Mouse (Mus musculus): Measurements from ENCODE around the gene Gm10803. TPM values are rescaled to one million over a fixed set of nuclear protein-coding genes. Genes with fewer than 3 reads are reported as not detected.
A peak's percentile ranks its signal among the peaks of the same experiment; 100 is the strongest.
"Not testable (repeated sequence)": the region's sequence is repeated elsewhere in the genome, so short reads cannot be mapped to it uniquely, and the experiment has no call there.

Gene Gm10803
- polyA plus RNA-seq (2014; fragmentation: Nextera tagmentation; extraction: Ambion mirVana): not detected in 2 replicates

DNA sequence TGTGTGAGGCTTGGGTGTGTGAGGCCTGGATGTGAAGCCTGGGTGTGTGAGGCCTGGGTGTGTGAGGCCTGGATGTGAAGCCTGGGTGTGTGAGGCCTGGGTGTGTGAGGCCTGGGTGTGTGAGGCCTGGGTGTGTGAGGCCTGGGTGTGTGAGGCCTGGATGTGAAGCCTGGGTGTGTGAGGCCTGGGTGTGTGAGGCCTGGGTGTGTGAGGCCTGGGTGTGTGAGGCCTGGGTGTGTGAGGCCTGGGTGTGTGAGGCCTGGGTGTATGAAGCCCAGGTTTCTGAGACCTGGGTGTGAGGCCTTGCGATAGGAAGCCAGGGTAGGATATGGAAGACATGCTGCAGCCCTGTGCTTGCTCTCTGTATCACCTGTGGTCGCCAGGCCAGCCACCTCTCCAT, at the start of gene Gm10803:
TSS of gene Gm10803 (plus strand) at position 301 of the 400 bp plus-strand sequence.
- H3K9ac ChIP-seq; H3K4me3 ChIP-seq (ENCODE audit: low read depth, low read length); H3K9me3 ChIP-seq (ENCODE audit: low read depth, low read length); H3K27me3 ChIP-seq (ENCODE audit: insufficient read depth, low read length); H3K27ac ChIP-seq (ENCODE audit: low read depth); DNase-seq; H3K36me3 ChIP-seq (ENCODE audit: insufficient read depth); H3K4me1 ChIP-seq (ENCODE audit: insufficient read depth); ATAC-seq (ENCODE audit: insufficient read depth); H3K4me2 ChIP-seq: not testable (repeated sequence)
- WGBS: 77% methylated on average over 2 of the region's 2 CpGs

DNA sequence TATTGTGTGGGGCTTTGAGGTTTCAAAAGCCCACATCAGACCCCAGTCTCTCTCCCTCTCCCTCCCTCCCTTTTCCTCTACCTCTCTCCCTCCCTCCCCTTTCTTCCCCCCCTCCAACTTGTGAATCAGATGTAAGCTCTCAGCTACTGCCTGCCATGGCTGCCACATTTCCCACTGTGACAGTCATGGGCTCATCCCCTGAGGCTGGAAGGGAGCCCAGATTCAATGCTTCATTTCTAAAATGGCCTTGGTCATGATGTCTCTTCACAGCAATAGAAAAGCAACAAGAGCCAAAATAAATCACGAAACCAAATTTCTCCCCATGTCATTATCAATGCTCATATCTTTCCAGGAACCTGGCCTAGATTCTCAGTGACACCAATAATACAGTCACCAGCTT, 49.5 kb upstream of the Gm10803 start:
- Histone ChIP-seq H3K36me3 (ENCODE audit: insufficient read depth) (no peaks in the 10 kb centered on the region), H3K4me3 (ENCODE audit: low read depth, low read length) (no peak overlapping the region), H3K4me2 (no peak overlapping the region), H3K27ac (ENCODE audit: low read depth) (no peak overlapping the region), H3K27me3 (ENCODE audit: insufficient read depth, low read length) (no peaks in the 10 kb centered on the region), H3K9me3 (ENCODE audit: low read depth, low read length) (no peaks in the 10 kb centered on the region), H3K4me1 (ENCODE audit: insufficient read depth) (no peaks in the 10 kb centered on the region), H3K9ac (no peak overlapping the region)
- 84% methylated on average over 1 of the region's 1 CpGs for WGBS
- peak; percentile 38 for DNase-seq
- no peak for TF ChIP-seq CTCF (IDR thresholded peaks at IDR 0.05; ENCODE audit: low read depth)
- ATAC-seq (ENCODE audit: insufficient read depth): no peak

DNA sequence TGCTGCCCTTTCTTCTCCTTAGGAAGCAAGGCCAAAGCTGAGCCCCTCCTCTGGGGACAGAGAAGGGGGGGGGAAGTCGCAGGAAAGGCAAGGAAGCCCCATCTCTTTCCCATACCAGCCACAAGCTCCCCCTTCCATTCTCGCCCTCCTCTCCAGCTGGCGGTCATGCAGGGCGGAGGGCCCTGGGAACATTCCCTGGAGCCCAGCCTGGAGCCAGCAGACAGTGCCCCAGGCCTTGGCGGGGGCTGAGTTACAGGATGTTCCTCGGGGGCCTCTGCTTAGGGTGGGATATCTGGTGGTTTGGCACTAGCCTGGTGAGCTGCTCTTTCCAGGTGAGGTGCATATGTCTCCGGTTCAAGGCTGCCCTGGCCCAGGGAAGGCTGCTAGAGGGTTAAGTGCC, 48.2 kb upstream of the Gm10803 start:
- H3K4me2 ChIP-seq: no peak overlapping the region
- no peak for DNase-seq
- no peak for TF ChIP-seq CTCF (IDR thresholded peaks at IDR 0.05; ENCODE audit: low read depth)
- ATAC-seq (ENCODE audit: insufficient read depth): no peak
- no peaks in the 10 kb centered on the region for H3K36me3 ChIP-seq (ENCODE audit: insufficient read depth)
- no peak overlapping the region for H3K4me3 ChIP-seq (ENCODE audit: low read depth, low read length)
- no peaks in the 10 kb centered on the region for H3K27me3 ChIP-seq (ENCODE audit: insufficient read depth, low read length)
- 53% methylated on average over 7 of the region's 7 CpGs for WGBS
- H3K4me1 ChIP-seq (ENCODE audit: insufficient read depth): no peaks in the 10 kb centered on the region
- H3K9me3 ChIP-seq (ENCODE audit: low read depth, low read length): no peaks in the 10 kb centered on the region
- H3K9ac ChIP-seq: no peak overlapping the region
- H3K27ac ChIP-seq (ENCODE audit: low read depth): no peak overlapping the region

DNA sequence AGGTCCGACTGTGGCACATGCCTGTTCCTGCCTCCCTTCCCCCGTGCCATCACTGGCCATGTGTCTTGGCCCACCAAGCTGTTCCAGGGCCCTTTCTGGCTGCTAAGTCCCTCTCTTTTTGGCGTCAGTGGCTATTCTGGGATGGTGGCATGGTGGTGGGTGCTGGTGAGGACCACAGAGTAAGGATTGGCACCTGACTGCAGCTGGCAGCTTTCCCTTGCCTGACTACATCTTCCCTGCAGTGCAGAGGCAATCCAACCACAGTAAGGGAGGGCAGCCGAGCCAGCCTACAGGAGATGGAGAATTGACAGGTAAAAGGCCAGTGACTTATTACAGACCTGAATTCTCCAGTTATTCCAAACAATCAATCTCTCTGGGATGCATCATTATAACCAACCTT, 45.1 kb upstream of the Gm10803 start:
- DNase-seq (no peak), ATAC-seq (ENCODE audit: insufficient read depth) (no peak)
- no peaks in the 10 kb centered on the region for H3K36me3 ChIP-seq (ENCODE audit: insufficient read depth)
- no peaks in the 10 kb centered on the region for H3K4me1 ChIP-seq (ENCODE audit: insufficient read depth)
- 74% methylated on average over 4 of the region's 4 CpGs for WGBS
- H3K27me3 ChIP-seq (ENCODE audit: insufficient read depth, low read length): no peaks in the 10 kb centered on the region
- H3K9me3 ChIP-seq (ENCODE audit: low read depth, low read length): no peaks in the 10 kb centered on the region
- no peak overlapping the region for H3K4me2 ChIP-seq
- no peak overlapping the region for H3K9ac ChIP-seq
- no peak for TF ChIP-seq CTCF (IDR thresholded peaks at IDR 0.05; ENCODE audit: low read depth)
- H3K27ac ChIP-seq (ENCODE audit: low read depth): no peak overlapping the region
- H3K4me3 ChIP-seq (ENCODE audit: low read depth, low read length): no peak overlapping the region

DNA sequence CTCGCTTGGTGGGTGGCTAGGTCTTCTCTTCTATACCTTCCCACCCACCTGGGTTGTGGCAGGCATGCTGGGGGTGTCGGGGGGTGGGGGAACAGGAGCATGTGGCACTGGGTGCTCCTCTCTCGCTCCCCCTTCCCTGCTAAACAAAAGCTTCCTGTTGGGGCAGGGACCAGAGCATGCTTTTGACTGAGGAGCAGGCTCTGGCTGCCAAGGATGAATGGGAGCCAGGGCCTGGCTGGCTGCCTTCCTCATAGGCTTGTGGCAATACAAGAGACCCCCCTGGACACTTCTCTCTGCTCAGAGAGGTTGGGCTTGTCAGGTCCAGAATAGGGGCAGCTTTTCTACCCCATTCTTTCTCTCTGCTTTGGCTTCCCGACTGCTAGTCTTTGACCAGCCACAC, 39.3 kb upstream of the Gm10803 start:
- H3K4me3 ChIP-seq (ENCODE audit: low read depth, low read length): no peak overlapping the region
- no peaks in the 10 kb centered on the region for H3K27me3 ChIP-seq (ENCODE audit: insufficient read depth, low read length)
- ATAC-seq (ENCODE audit: insufficient read depth): no peak
- H3K4me2 ChIP-seq: no peak overlapping the region
- no peak overlapping the region for H3K27ac ChIP-seq (ENCODE audit: low read depth)
- no peaks in the 10 kb centered on the region for H3K9me3 ChIP-seq (ENCODE audit: low read depth, low read length)
- no peak overlapping the region for H3K9ac ChIP-seq
- H3K36me3 ChIP-seq (ENCODE audit: insufficient read depth): no peaks in the 10 kb centered on the region
- WGBS: 45% methylated on average over 4 of the region's 4 CpGs
- H3K4me1 ChIP-seq (ENCODE audit: insufficient read depth): no peaks in the 10 kb centered on the region
- no peak for TF ChIP-seq CTCF (IDR thresholded peaks at IDR 0.05; ENCODE audit: low read depth)
- peak; percentile 54 for DNase-seq

DNA sequence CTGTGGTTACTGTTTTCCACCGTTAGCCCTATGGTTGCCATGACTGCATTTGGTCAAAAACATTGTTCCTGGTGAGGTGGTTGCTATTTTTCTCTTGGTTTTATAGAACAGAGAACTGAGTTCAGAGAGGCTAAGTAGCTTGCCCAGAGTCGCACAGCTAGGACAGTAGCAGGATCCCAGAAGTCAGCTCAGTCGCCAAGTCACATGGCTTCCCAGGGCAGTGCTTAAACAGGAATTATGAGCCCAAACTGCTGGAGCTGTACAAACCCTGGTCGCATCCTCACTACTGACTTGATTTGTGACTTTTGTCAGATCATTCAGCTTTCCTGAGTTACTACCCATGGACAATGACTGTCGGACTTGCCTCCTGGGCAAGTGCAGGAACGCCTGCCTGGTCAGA, 38.8 kb upstream of the Gm10803 start:
- Histone ChIP-seq H3K4me2 (no peak overlapping the region), H3K36me3 (ENCODE audit: insufficient read depth) (no peaks in the 10 kb centered on the region), H3K4me3 (ENCODE audit: low read depth, low read length) (no peak overlapping the region), H3K9ac (no peak overlapping the region), H3K9me3 (ENCODE audit: low read depth, low read length) (no peaks in the 10 kb centered on the region), H3K4me1 (ENCODE audit: insufficient read depth) (no peaks in the 10 kb centered on the region), H3K27me3 (ENCODE audit: insufficient read depth, low read length) (no peaks in the 10 kb centered on the region), H3K27ac (ENCODE audit: low read depth) (no peak overlapping the region)
- 66% methylated on average over 6 of the region's 6 CpGs for WGBS
- ATAC-seq (ENCODE audit: insufficient read depth) (no peak), DNase-seq (no peak)
- no peak for TF ChIP-seq CTCF (IDR thresholded peaks at IDR 0.05; ENCODE audit: low read depth)

DNA sequence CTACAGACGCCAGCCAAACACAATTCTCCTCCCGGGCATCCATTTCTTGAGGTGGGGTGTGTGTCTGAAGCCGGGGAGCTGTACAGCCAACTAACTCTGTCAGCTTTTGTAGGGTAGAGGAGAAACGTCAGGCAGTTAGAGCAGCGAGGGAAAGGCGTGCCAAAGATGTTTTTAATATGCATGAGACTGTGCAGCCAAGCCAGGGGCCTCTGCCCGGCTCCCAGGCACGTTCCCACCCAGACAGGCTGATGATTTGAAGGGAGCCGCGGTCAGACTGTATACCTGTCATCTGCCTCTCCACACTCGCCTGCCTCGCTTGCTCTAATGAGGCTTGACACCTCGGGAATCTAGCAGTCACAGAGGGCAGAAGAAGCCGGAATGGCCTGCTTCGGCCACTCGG, 38.4 kb upstream of the Gm10803 start:
- H3K36me3 ChIP-seq (ENCODE audit: insufficient read depth): no peaks in the 10 kb centered on the region
- no peak for TF ChIP-seq CTCF (IDR thresholded peaks at IDR 0.05; ENCODE audit: low read depth)
- no peaks in the 10 kb centered on the region for H3K27me3 ChIP-seq (ENCODE audit: insufficient read depth, low read length)
- H3K4me3 ChIP-seq (ENCODE audit: low read depth, low read length): no peak overlapping the region
- DNase-seq (no peak), ATAC-seq (ENCODE audit: insufficient read depth) (no peak)
- WGBS: 46% methylated on average over 16 of the region's 16 CpGs
- no peaks in the 10 kb centered on the region for H3K9me3 ChIP-seq (ENCODE audit: low read depth, low read length)
- H3K27ac ChIP-seq (ENCODE audit: low read depth): no peak overlapping the region
- H3K4me2 ChIP-seq: no peak overlapping the region
- H3K9ac ChIP-seq: no peak overlapping the region
- no peaks in the 10 kb centered on the region for H3K4me1 ChIP-seq (ENCODE audit: insufficient read depth)

Measured in lung, embryonic 14.5 days (tissue).